ENCODE assay signal across 10 mouse cellular contexts in genomic region chr12:101766228-101766852, GRCm38 (mm10). TPM values are rescaled to one million over a fixed set of nuclear protein-coding genes. Genes with fewer than 3 reads are reported as not detected.
A peak's percentile ranks its signal among the peaks of the same experiment; 100 is the strongest.
DNase-seq lines count a peak whose midpoint lies in the region; ATAC-seq and TF ChIP-seq lines count a peak whose summit lies in the region.
"Had no signal": no experiment of that assay in that cellular context is flagged by ENCODE, and none has a peak within 500 bp of the region (broad histone marks: within the 10 kb centered on the region; RNA-seq: fewer than 3 reads in every experiment).

No protein-coding gene starts in this region.

- H3K27ac ChIP-seq in heart, adult 2 months, result 0 out of 2 replicates have a peak overlapping the region, but pooled peaks have one; percentile 53
- H3K27ac ChIP-seq in embryonic facial prominence, embryonic 15.5 days (replicated peaks), result peak overlapping the region; percentile 63
- H3K27ac ChIP-seq in midbrain, embryonic 16.5 days (ENCODE audit: low read length), result no peak overlapping the region
- no peak overlapping the region for H3K27ac ChIP-seq in kidney, adult 2 months (ENCODE audit: insufficient read depth, low read depth, low read length)
- H3K27ac ChIP-seq: limb, embryonic 12.5 days had no signal

- no peak for TF ChIP-seq EP300 in heart, adult 2 months (IDR thresholded peaks at IDR 0.05; ENCODE audit: insufficient read depth, low read depth, low read length)

- no peaks in the 10 kb centered on the region for H3K27me3 ChIP-seq in heart, adult 2 months (ENCODE audit: control insufficient read depth, insufficient read depth, low read length)
- H3K27me3 ChIP-seq in embryonic facial prominence, embryonic 15.5 days, result no peaks in the 10 kb centered on the region
- no peaks in the 10 kb centered on the region for H3K27me3 ChIP-seq in midbrain, embryonic 16.5 days (ENCODE audit: control insufficient read depth, insufficient read depth, low read depth, low read length)
- no peaks in the 10 kb centered on the region for H3K27me3 ChIP-seq in kidney, adult 2 months (replicated peaks; ENCODE audit: control insufficient read depth, insufficient read depth, low read length)
- H3K27me3 ChIP-seq: limb, embryonic 12.5 days had no signal

- peaks cover 11% of the 10 kb centered on the region for H3K4me1 ChIP-seq in heart, adult 2 months (ENCODE audit: control insufficient read depth, insufficient read depth, low read length)
- peaks cover 14% of the 10 kb centered on the region for H3K4me1 ChIP-seq in embryonic facial prominence, embryonic 15.5 days
- H3K4me1 ChIP-seq in lung, adult 2 months (ENCODE audit: control insufficient read depth, insufficient read depth, low read length), result peaks cover 8% of the 10 kb centered on the region
- 0 out of 2 replicates have a peak, but pooled peaks cover 3% of the 10 kb centered on the region for H3K4me1 ChIP-seq in midbrain, embryonic 16.5 days (ENCODE audit: control insufficient read depth, insufficient read depth, low read length)
- no peaks in the 10 kb centered on the region; the same call in 1 of the 2 replicates for H3K4me1 ChIP-seq in kidney, adult 2 months (ENCODE audit: control insufficient read depth, insufficient read depth, low read length)

- no peak overlapping the region for H3K9ac ChIP-seq in heart, adult 2 months (ENCODE audit: low read depth, low read length)
- H3K9ac ChIP-seq in embryonic facial prominence, embryonic 15.5 days, result no peak overlapping the region
- H3K9ac ChIP-seq in midbrain, embryonic 16.5 days (ENCODE audit: low read depth, low read length), result no peak overlapping the region
- H3K9ac ChIP-seq: limb, embryonic 12.5 days had no signal

- no peak for TF ChIP-seq POLR2A in heart, adult 2 months (IDR thresholded peaks at IDR 0.05; ENCODE audit: insufficient read depth, low read depth, low read length)
- TF ChIP-seq POLR2A in lung, adult 2 months (IDR thresholded peaks at IDR 0.05; ENCODE audit: borderline replicate concordance, extremely low read depth, low read depth, low read length), result no peak
- TF ChIP-seq POLR2A in kidney, adult 2 months (IDR thresholded peaks at IDR 0.05; ENCODE audit: low read depth, low read length), result no peak

- ATAC-seq in embryonic facial prominence, embryonic 15.5 days (ENCODE audit: insufficient number of reproducible peaks, low FRiP score, low TSS enrichment, low read depth), result no peak
- ATAC-seq in midbrain, embryonic 16.5 days, result peak; percentile 85

- intact Hi-C loops in heart, adult 2 months (cut with DNase I), result no loop called here
- intact Hi-C loops in heart, postnatal 25 days (cut with DNase I), result no loop called here

- peak in 1 of 2 experiments; percentile 26 for DNase-seq in heart, adult 2 months
- no peak for DNase-seq in heart, postnatal 25 days (ENCODE audit: low spot score)
- peak; percentile 77 for DNase-seq in lung, adult 2 months
- DNase-seq in layer of hippocampus, adult 18-20 months (ENCODE audit: low spot score in 2 of 2), result no peak
- no peak for DNase-seq in kidney, adult 2 months
- no peak for DNase-seq in gastrocnemius, postnatal 10 days
- DNase-seq: kidney, postnatal 25 days had no signal

- 62% methylated on average over 3 of the region's 3 CpGs for WGBS in heart, adult 2 months
- WGBS in embryonic facial prominence, embryonic 15.5 days, result 56% methylated on average over 3 of the region's 3 CpGs
- WGBS in lung, adult 2 months, result 36% methylated on average over 3 of the region's 3 CpGs
- 40% methylated on average over 3 of the region's 3 CpGs for WGBS in midbrain, embryonic 16.5 days
- WGBS in kidney, adult 2 months, result 80% methylated on average over 3 of the region's 3 CpGs

- no peaks in the 10 kb centered on the region; the same call in 1 of the 2 replicates for H3K36me3 ChIP-seq in heart, adult 2 months (ENCODE audit: control insufficient read depth, insufficient read depth, low read length)
- H3K36me3 ChIP-seq in embryonic facial prominence, embryonic 15.5 days, result peaks cover 3% of the 10 kb centered on the region; the same call in 1 of the 2 replicates
- no peaks in the 10 kb centered on the region for H3K36me3 ChIP-seq in midbrain, embryonic 16.5 days (ENCODE audit: control insufficient read depth, insufficient read depth, low read length)
- H3K36me3 ChIP-seq in kidney, adult 2 months (ENCODE audit: control insufficient read depth, insufficient read depth, low read length), result no peaks in the 10 kb centered on the region
- H3K36me3 ChIP-seq: limb, embryonic 12.5 days had no signal

- no peak for TF ChIP-seq CTCF in heart, adult 2 months (IDR thresholded peaks at IDR 0.05)
- no peak for TF ChIP-seq CTCF in lung, adult 2 months (IDR thresholded peaks at IDR 0.05; ENCODE audit: insufficient read depth, low read length)
- TF ChIP-seq CTCF in kidney, adult 2 months (conservative IDR thresholded peaks at IDR 0.05; ENCODE audit: insufficient read depth, insufficient read length, low read depth, low read length), result no peak

- H3K9me3 ChIP-seq in embryonic facial prominence, embryonic 15.5 days (replicated peaks), result no peaks in the 10 kb centered on the region
- no peaks in the 10 kb centered on the region for H3K9me3 ChIP-seq in midbrain, embryonic 16.5 days (replicated peaks; ENCODE audit: control insufficient read depth, low read length, poor library complexity, severe bottlenecking)
- H3K9me3 ChIP-seq: limb, embryonic 12.5 days had no signal

- no peaks in the 10 kb centered on the region for H3K79me2 ChIP-seq in heart, adult 2 months (replicated peaks; ENCODE audit: control insufficient read depth, insufficient read depth, low read length)

- no peak overlapping the region for H3K4me2 ChIP-seq in embryonic facial prominence, embryonic 15.5 days (replicated peaks)
- no peak overlapping the region for H3K4me2 ChIP-seq in midbrain, embryonic 16.5 days (ENCODE audit: low read length)
- H3K4me2 ChIP-seq: limb, embryonic 12.5 days had no signal

- H3K4me3 ChIP-seq in heart, adult 2 months, result no peak overlapping the region
- no peak overlapping the region for H3K4me3 ChIP-seq in embryonic facial prominence, embryonic 15.5 days (replicated peaks)
- no peak overlapping the region for H3K4me3 ChIP-seq in lung, adult 2 months (replicated peaks; ENCODE audit: extremely low read depth, low read depth, low read length)
- H3K4me3 ChIP-seq in midbrain, embryonic 16.5 days (ENCODE audit: low read depth, low read length), result no peak overlapping the region
- no peak overlapping the region for H3K4me3 ChIP-seq in kidney, adult 2 months (ENCODE audit: insufficient read depth, low read depth, low read length)
- H3K4me3 ChIP-seq: limb, embryonic 12.5 days had no signal

RNA-seq across cellular contexts. Expression of gene Tc2n, which starts 48.0 kb away (rescaled TPM):
- total RNA-seq in heart, adult 2 months (2021), result under 1 TPM; 0.34 to 0.59 TPM
- 0.06 and 0.12 TPM in 2 replicates for polyA plus RNA-seq in heart, adult 2 months (2012; rRNA removed)
- total RNA-seq in heart, postnatal 25 days (2021), result under 1 TPM; 0.50 to 0.78 TPM
- 1.1 and 2.0 TPM in 2 replicates for polyA plus RNA-seq in embryonic facial prominence, embryonic 15.5 days (2015; fragmentation: Nextera tagmentation; extraction: Ambion mirVana)
- 0.87 and 1.1 TPM in 2 replicates for polyA plus RNA-seq in lung, adult 2 months (2012; rRNA removed)
- 0.12 and 0.58 TPM in 2 replicates for polyA plus RNA-seq in midbrain, embryonic 16.5 days (2015; fragmentation: Nextera tagmentation; extraction: Ambion mirVana)
- under 1 TPM; 0.25 to 0.54 TPM for total RNA-seq in layer of hippocampus, adult 18-20 months (2021)
- 0.19 and 0.27 TPM in 2 replicates for polyA plus RNA-seq in kidney, adult 2 months (2012; rRNA removed)
- total RNA-seq in gastrocnemius, postnatal 10 days (2021), result under 1 TPM; 0.16 to 0.32 TPM

RNA-seq across cellular contexts. Expression of gene Fbln5, which starts 52.5 kb away (rescaled TPM):
- 10 to 100 TPM; 23.4 to 26.9 TPM for total RNA-seq in heart, adult 2 months (2021)
- 40.4 and 60.4 TPM in 2 replicates for polyA plus RNA-seq in heart, adult 2 months (2012; rRNA removed)
- 10 to 100 TPM; 26.2 to 28.3 TPM for total RNA-seq in heart, postnatal 25 days (2021)
- 149 and 160 TPM in 2 replicates for polyA plus RNA-seq in embryonic facial prominence, embryonic 15.5 days (2015; fragmentation: Nextera tagmentation; extraction: Ambion mirVana)
- 126 and 133 TPM in 2 replicates for polyA plus RNA-seq in lung, adult 2 months (2012; rRNA removed)
- 10.3 and 11.7 TPM in 2 replicates for polyA plus RNA-seq in midbrain, embryonic 16.5 days (2015; fragmentation: Nextera tagmentation; extraction: Ambion mirVana)
- 1 to 10 TPM; 3.4 to 4.8 TPM for total RNA-seq in layer of hippocampus, adult 18-20 months (2021)
- polyA plus RNA-seq in kidney, adult 2 months (2012; rRNA removed), result 302 and 308 TPM in 2 replicates
- 10 to 100 TPM; 47.8 to 56.1 TPM for total RNA-seq in gastrocnemius, postnatal 10 days (2021)

Comparison
In these comparisons a context has a peak if more than half of its experiments do, and no peak if none do; other contexts are left out.
1. H3K27ac ChIP-seq: peak in heart, adult 2 months (single experiment) and embryonic facial prominence, embryonic 15.5 days (single experiment); none in midbrain, embryonic 16.5 days (single experiment) and kidney, adult 2 months (single experiment).